Comparison of ENCODE assay signal across 16 mouse cellular contexts in the genomic region with DNA sequence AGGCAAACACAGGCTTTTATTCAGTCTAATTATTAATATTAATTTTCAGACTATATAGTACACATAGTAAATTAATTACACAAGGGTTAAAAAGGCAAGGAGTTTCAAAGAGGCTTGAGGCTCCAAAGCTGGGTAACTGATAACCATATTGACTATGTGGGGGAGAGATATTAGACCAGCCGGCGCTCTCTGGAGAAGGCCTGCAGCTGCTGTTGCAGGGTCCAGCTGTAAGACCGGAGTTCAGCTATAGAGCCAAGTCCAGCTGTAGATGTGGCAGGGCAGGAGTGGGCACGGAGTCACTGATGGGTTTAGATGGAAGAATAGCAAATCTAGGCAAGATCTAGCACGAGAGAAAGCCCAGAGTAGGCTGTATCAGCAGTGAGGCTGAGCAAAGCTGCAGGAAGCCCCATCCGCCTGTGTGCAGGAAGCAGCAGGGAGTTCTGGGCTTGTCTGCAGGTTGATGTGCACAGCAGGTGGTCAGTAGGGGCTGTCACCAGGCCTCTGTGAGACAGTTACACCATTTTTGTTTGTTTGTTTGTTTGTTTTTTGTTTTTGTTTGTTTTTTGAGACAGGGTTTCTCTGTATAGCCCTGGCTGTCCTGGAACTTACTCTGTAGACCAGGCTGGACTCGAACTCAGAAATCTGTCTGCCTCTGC. TPM values are rescaled to one million over a fixed set of nuclear protein-coding genes. Genes with fewer than 3 reads are reported as not detected.
DNase-seq lines count a peak whose midpoint lies in the region; ATAC-seq lines count a peak whose summit lies in the region.
"Had no signal": no experiment of that assay in that cellular context is flagged by ENCODE, and none has a peak within 500 bp of the region (broad histone marks: within the 10 kb centered on the region; RNA-seq: fewer than 3 reads in every experiment).

No protein-coding gene starts in this region.

- 61% methylated on average over 7 of the region's 7 CpGs for WGBS in hindbrain, embryonic 13.5 days
- WGBS in hindbrain, embryonic 12.5 days: 60% methylated on average over 7 of the region's 7 CpGs
- WGBS in lung, embryonic 16.5 days: 41% methylated on average over 7 of the region's 7 CpGs
- 49% methylated on average over 7 of the region's 7 CpGs for WGBS in intestine, embryonic 15.5 days
- WGBS in stomach, embryonic 15.5 days: 48% methylated on average over 7 of the region's 7 CpGs

- no peaks in the 10 kb centered on the region for H3K36me3 ChIP-seq in hindbrain, embryonic 13.5 days
- no peaks in the 10 kb centered on the region for H3K36me3 ChIP-seq in hindbrain, embryonic 12.5 days
- H3K36me3 ChIP-seq in lung, embryonic 16.5 days (ENCODE audit: control insufficient read depth, insufficient read depth, low read length): no peaks in the 10 kb centered on the region
- H3K36me3 ChIP-seq in intestine, embryonic 15.5 days: no peaks in the 10 kb centered on the region
- no peaks in the 10 kb centered on the region for H3K36me3 ChIP-seq in stomach, embryonic 15.5 days
- H3K36me3 ChIP-seq: heart, embryonic 12.5 days; neural tube, embryonic 12.5 days had no signal

- no peak for ATAC-seq in hindbrain, embryonic 13.5 days (ENCODE audit: low FRiP score)
- no peak for ATAC-seq in hindbrain, embryonic 12.5 days (ENCODE audit: low FRiP score)
- ATAC-seq in lung, embryonic 16.5 days (ENCODE audit: low read depth): no peak
- no peak for ATAC-seq in intestine, embryonic 15.5 days
- peak; percentile 35; the same call in 1 of the 2 replicates for ATAC-seq in stomach, embryonic 15.5 days (ENCODE audit: insufficient read depth, low FRiP score, low read depth)

- no peak overlapping the region for H3K4me2 ChIP-seq in hindbrain, embryonic 13.5 days
- H3K4me2 ChIP-seq in hindbrain, embryonic 12.5 days (replicated peaks): no peak overlapping the region
- no peak overlapping the region for H3K4me2 ChIP-seq in lung, embryonic 16.5 days (ENCODE audit: low read depth, low read length)
- H3K4me2 ChIP-seq in intestine, embryonic 15.5 days (replicated peaks): no peak overlapping the region
- no peak overlapping the region for H3K4me2 ChIP-seq in stomach, embryonic 15.5 days
- H3K4me2 ChIP-seq: midbrain, embryonic 11.5 days; neural tube, embryonic 12.5 days had no signal

- no peak overlapping the region for H3K4me3 ChIP-seq in hindbrain, embryonic 13.5 days
- H3K4me3 ChIP-seq in hindbrain, embryonic 12.5 days: no peak overlapping the region
- H3K4me3 ChIP-seq in lung, embryonic 16.5 days (ENCODE audit: low read length): no peak overlapping the region
- no peak overlapping the region for H3K4me3 ChIP-seq in intestine, embryonic 15.5 days (replicated peaks)
- no peak overlapping the region for H3K4me3 ChIP-seq in stomach, embryonic 15.5 days (replicated peaks)
- H3K4me3 ChIP-seq: heart, embryonic 12.5 days; neural tube, embryonic 12.5 days had no signal

- H3K9ac ChIP-seq in hindbrain, embryonic 13.5 days: no peak overlapping the region
- H3K9ac ChIP-seq in hindbrain, embryonic 12.5 days: no peak overlapping the region
- H3K9ac ChIP-seq in lung, embryonic 16.5 days (ENCODE audit: low read length): no peak overlapping the region
- H3K9ac ChIP-seq in intestine, embryonic 15.5 days: no peak overlapping the region
- no peak overlapping the region for H3K9ac ChIP-seq in stomach, embryonic 15.5 days
- H3K9ac ChIP-seq: heart, embryonic 12.5 days; neural tube, embryonic 12.5 days had no signal

- DNase-seq in lung, adult 18-20 months: no peak
- DNase-seq in thymus, postnatal 0 days (ENCODE audit: low spot score): no peak
- DNase-seq in urinary bladder, adult 18-20 months (ENCODE audit: low spot score in 2 of 2): no peak
- DNase-seq: adrenal gland, postnatal 10 days; left cerebral cortex, postnatal 4 days; thymus, adult 18-20 months had no signal

- no peaks in the 10 kb centered on the region for H3K9me3 ChIP-seq in hindbrain, embryonic 13.5 days
- H3K9me3 ChIP-seq in hindbrain, embryonic 12.5 days (replicated peaks): no peaks in the 10 kb centered on the region
- no peaks in the 10 kb centered on the region for H3K9me3 ChIP-seq in lung, embryonic 16.5 days (ENCODE audit: control insufficient read depth, low read length)
- H3K9me3 ChIP-seq in intestine, embryonic 15.5 days: no peaks in the 10 kb centered on the region
- no peaks in the 10 kb centered on the region for H3K9me3 ChIP-seq in stomach, embryonic 15.5 days
- H3K9me3 ChIP-seq: heart, embryonic 12.5 days; neural tube, embryonic 12.5 days had no signal

- H3K27ac ChIP-seq in hindbrain, embryonic 13.5 days: peak overlapping the region; percentile 48; the same call in 1 of the 2 replicates
- H3K27ac ChIP-seq in hindbrain, embryonic 12.5 days: no peak overlapping the region; the same call in 1 of the 2 replicates
- H3K27ac ChIP-seq in lung, embryonic 16.5 days (ENCODE audit: low read length): peak overlapping the region; percentile 73; the same call in 1 of the 2 replicates
- H3K27ac ChIP-seq in intestine, embryonic 15.5 days: 0 out of 2 replicates have a peak overlapping the region, but pooled peaks have one; percentile 36
- 0 out of 2 replicates have a peak overlapping the region, but pooled peaks have one; percentile 16 for H3K27ac ChIP-seq in stomach, embryonic 15.5 days
- H3K27ac ChIP-seq: neural tube, embryonic 12.5 days had no signal

- H3K27me3 ChIP-seq in hindbrain, embryonic 13.5 days: peaks cover 36% of the 10 kb centered on the region
- peaks cover 36% of the 10 kb centered on the region for H3K27me3 ChIP-seq in hindbrain, embryonic 12.5 days
- no peaks in the 10 kb centered on the region; the same call in 1 of the 2 replicates for H3K27me3 ChIP-seq in lung, embryonic 16.5 days (ENCODE audit: control insufficient read depth, insufficient read depth, low read depth, low read length)
- 0 out of 2 replicates have a peak, but pooled peaks cover 5% of the 10 kb centered on the region for H3K27me3 ChIP-seq in intestine, embryonic 15.5 days (replicated peaks)
- no peaks in the 10 kb centered on the region for H3K27me3 ChIP-seq in stomach, embryonic 15.5 days (replicated peaks)
- H3K27me3 ChIP-seq: Patski had no signal

- peaks cover 24% of the 10 kb centered on the region for H3K4me1 ChIP-seq in hindbrain, embryonic 13.5 days (replicated peaks)
- peaks cover 33% of the 10 kb centered on the region for H3K4me1 ChIP-seq in hindbrain, embryonic 12.5 days
- peaks cover 26% of the 10 kb centered on the region for H3K4me1 ChIP-seq in lung, embryonic 16.5 days (replicated peaks; ENCODE audit: control insufficient read depth, insufficient read depth, low read length)
- peaks cover 17% of the 10 kb centered on the region; the same call in 1 of the 2 replicates for H3K4me1 ChIP-seq in intestine, embryonic 15.5 days (replicated peaks)
- peaks cover 17% of the 10 kb centered on the region for H3K4me1 ChIP-seq in stomach, embryonic 15.5 days

RNA-seq across cellular contexts. Expression of a gene that starts 3.4 kb away (rescaled TPM):
- 7.0 and 8.0 TPM in 2 replicates for polyA plus RNA-seq in hindbrain, embryonic 13.5 days (2015; fragmentation: Nextera tagmentation; extraction: Ambion mirVana)
- polyA plus RNA-seq in hindbrain, embryonic 12.5 days (2016; fragmentation: Nextera tagmentation; extraction: Ambion mirVana): 17.7 and 21.0 TPM in 2 replicates
- polyA plus RNA-seq in lung, embryonic 16.5 days (2015; fragmentation: Nextera tagmentation; extraction: Ambion mirVana): 30.5 and 31.5 TPM in 2 replicates
- 10.6 and 11.6 TPM in 2 replicates for polyA plus RNA-seq in intestine, embryonic 15.5 days (2015; fragmentation: Nextera tagmentation; extraction: Ambion mirVana)
- polyA plus RNA-seq in stomach, embryonic 15.5 days (2015; fragmentation: Nextera tagmentation; extraction: Ambion mirVana): 14.3 and 15.1 TPM in 2 replicates
- 2.0 and 2.4 TPM in 2 replicates for polyA plus RNA-seq in thymus, postnatal 0 days (2015; fragmentation: Nextera tagmentation; extraction: Ambion mirVana)
- polyA plus RNA-seq: C2C12, Patski had no signal

RNA-seq across cellular contexts. Expression of a gene that starts 23.9 kb away (rescaled TPM):
- 1.0 and 2.1 TPM in 2 replicates for polyA plus RNA-seq in hindbrain, embryonic 13.5 days (2015; fragmentation: Nextera tagmentation; extraction: Ambion mirVana)
- polyA plus RNA-seq in hindbrain, embryonic 12.5 days (2016; fragmentation: Nextera tagmentation; extraction: Ambion mirVana): 4.7 TPM in 1 of 2 replicates, not detected in the other
- polyA plus RNA-seq in lung, embryonic 16.5 days (2015; fragmentation: Nextera tagmentation; extraction: Ambion mirVana): 3.2 and 3.4 TPM in 2 replicates
- polyA plus RNA-seq in intestine, embryonic 15.5 days (2015; fragmentation: Nextera tagmentation; extraction: Ambion mirVana): 1.3 and 1.8 TPM in 2 replicates
- polyA plus RNA-seq in stomach, embryonic 15.5 days (2015; fragmentation: Nextera tagmentation; extraction: Ambion mirVana): 1.6 and 1.7 TPM in 2 replicates
- polyA plus RNA-seq in thymus, postnatal 0 days (2015; fragmentation: Nextera tagmentation; extraction: Ambion mirVana): 1.1 and 4.1 TPM in 2 replicates
- polyA plus RNA-seq: C2C12, Patski had no signal

RNA-seq across cellular contexts. Expression of a gene that starts 48.6 kb away (rescaled TPM):
- 45.5 and 45.6 TPM in 2 replicates for polyA plus RNA-seq in hindbrain, embryonic 13.5 days (2015; fragmentation: Nextera tagmentation; extraction: Ambion mirVana)
- polyA plus RNA-seq in hindbrain, embryonic 12.5 days (2016; fragmentation: Nextera tagmentation; extraction: Ambion mirVana): 40.3 and 42.3 TPM in 2 replicates
- 39.0 and 40.0 TPM in 2 replicates for polyA plus RNA-seq in lung, embryonic 16.5 days (2015; fragmentation: Nextera tagmentation; extraction: Ambion mirVana)
- polyA plus RNA-seq in intestine, embryonic 15.5 days (2015; fragmentation: Nextera tagmentation; extraction: Ambion mirVana): 26.8 and 29.0 TPM in 2 replicates
- 26.7 and 31.5 TPM in 2 replicates for polyA plus RNA-seq in stomach, embryonic 15.5 days (2015; fragmentation: Nextera tagmentation; extraction: Ambion mirVana)
- 43.4 and 46.3 TPM in 2 replicates for polyA plus RNA-seq in thymus, postnatal 0 days (2015; fragmentation: Nextera tagmentation; extraction: Ambion mirVana)
